Mouse (Mus musculus) cortical plate, adult 2 months (tissue): ENCODE data around the gene Pld1.

Experiments used
- CTCF ChIP-seq: fragments of 200-500 bp; IDR thresholded peaks from 2 replicates; pipeline ENCODE4 v1.5.1; 2011; ENCODE audit warnings: mild to moderate bottlenecking, control low read depth, low read length; ENCODE audit not compliant: insufficient read depth; ENCODE audit errors: extremely low read depth
- POLR2A ChIP-seq: fragments of 200-500 bp; IDR thresholded peaks from 2 replicates; pipeline ENCODE4 v1.6.1; 2011; ENCODE audit warnings: mild to moderate bottlenecking, low read length, control low read depth; ENCODE audit not compliant: insufficient read depth; ENCODE audit errors: extremely low read depth

GRCm38 (mm10) chr3:27981591-27981990 lies 43.1 kb downstream of the Pld1 start:
- no peak for TF ChIP-seq POLR2A
- TF ChIP-seq CTCF, result no peak
